Mouse (Mus musculus): ENCODE data around the gene Igsf9. TPM values are rescaled to one million over a fixed set of nuclear protein-coding genes. Genes with fewer than 3 reads are reported as not detected.

Igsf9 gene
- polyA plus RNA-seq, 1 experiment from 2014 or later, result 47.8 TPM

DNA sequence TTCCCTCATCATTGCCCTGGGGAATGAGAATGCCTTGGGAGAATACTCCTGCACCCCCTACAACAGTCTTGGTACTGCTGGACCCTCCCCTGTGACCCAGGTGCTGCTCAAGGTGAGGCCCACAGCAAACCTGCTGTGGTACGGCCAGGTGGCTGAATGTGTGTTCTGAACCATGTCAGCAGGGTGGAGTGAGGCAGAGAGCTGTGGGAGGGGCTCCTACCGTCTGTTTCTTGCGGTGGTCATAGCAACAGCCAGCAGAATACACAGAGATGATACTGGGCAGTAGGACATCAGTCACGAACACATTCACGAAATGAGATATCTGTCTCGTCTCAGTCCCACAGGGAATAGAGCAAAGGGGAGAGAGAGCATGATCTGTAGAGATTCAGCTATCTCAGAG lies 11.9 kb downstream of the Igsf9 start:
- H3K4me2 ChIP-seq (replicated peaks; ENCODE audit: low read depth, low read length), result no peak overlapping the region
- no peaks in the 10 kb centered on the region for H3K4me1 ChIP-seq (replicated peaks; ENCODE audit: control insufficient read depth, insufficient read depth, low read length)
- H3K27me3 ChIP-seq (ENCODE audit: control insufficient read depth, insufficient read depth, low read length), result no peaks in the 10 kb centered on the region; the same call in 1 of the 2 replicates
- WGBS, result 71% methylated on average over 6 of the region's 6 CpGs
- H3K9me3 ChIP-seq (ENCODE audit: control insufficient read depth, low read length), result no peaks in the 10 kb centered on the region
- H3K27ac ChIP-seq (ENCODE audit: low read depth, low read length), result no peak overlapping the region
- peaks cover 20% of the 10 kb centered on the region; the same call in 1 of the 2 replicates for H3K36me3 ChIP-seq (ENCODE audit: control insufficient read depth, insufficient read depth, low read length)
- no peak for ATAC-seq (ENCODE audit: low FRiP score)
- H3K9ac ChIP-seq (ENCODE audit: low read depth, low read length), result no peak overlapping the region
- no peak for DNase-seq (ENCODE audit: low spot score)
- no peak overlapping the region for H3K4me3 ChIP-seq (ENCODE audit: low read depth, low read length)

GRCm38 (mm10) chr1:172496030-172496429 lies 14.4 kb downstream of the Igsf9 start:
- Histone ChIP-seq H3K4me3 (ENCODE audit: low read depth, low read length) (no peak overlapping the region), H3K4me2 (replicated peaks; ENCODE audit: low read depth, low read length) (no peak overlapping the region), H3K27ac (ENCODE audit: low read depth, low read length) (no peak overlapping the region), H3K27me3 (ENCODE audit: control insufficient read depth, insufficient read depth, low read length) (peaks cover 10% of the 10 kb centered on the region), H3K9me3 (ENCODE audit: control insufficient read depth, low read length) (no peaks in the 10 kb centered on the region), H3K36me3 (ENCODE audit: control insufficient read depth, insufficient read depth, low read length) (peaks cover 20% of the 10 kb centered on the region; the same call in 1 of the 2 replicates), H3K9ac (ENCODE audit: low read depth, low read length) (no peak overlapping the region), H3K4me1 (replicated peaks; ENCODE audit: control insufficient read depth, insufficient read depth, low read length) (peaks cover 3% of the 10 kb centered on the region)
- WGBS, result 84% methylated on average over 17 of the region's 17 CpGs
- ATAC-seq (ENCODE audit: low FRiP score) (no peak), DNase-seq (ENCODE audit: low spot score) (no peak)

DNA sequence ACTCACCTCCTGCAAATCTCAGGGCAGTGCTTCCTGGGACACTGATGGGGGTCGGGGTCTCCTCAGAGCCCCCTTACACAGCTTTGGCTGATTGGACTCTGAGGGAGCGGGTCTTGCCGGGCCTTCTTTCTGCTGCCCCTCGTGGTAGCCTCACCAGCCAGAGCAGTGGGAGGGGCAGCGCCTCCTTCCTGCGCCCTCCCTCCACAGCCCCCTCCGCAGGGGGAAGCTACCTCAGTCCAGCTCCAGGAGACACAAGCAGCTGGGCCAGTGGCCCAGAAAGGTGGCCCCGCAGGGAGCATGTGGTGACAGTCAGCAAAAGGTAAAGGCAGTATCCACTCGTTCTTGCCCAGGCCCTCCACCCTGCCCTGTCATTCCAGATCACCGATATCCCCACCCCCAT lies 15.8 kb downstream of the Igsf9 start:
- WGBS, result 86% methylated on average over 10 of the region's 10 CpGs
- Histone ChIP-seq H3K36me3 (ENCODE audit: control insufficient read depth, insufficient read depth, low read length) (peaks cover 14% of the 10 kb centered on the region; the same call in 1 of the 2 replicates), H3K4me3 (ENCODE audit: low read depth, low read length) (no peak overlapping the region), H3K27me3 (ENCODE audit: control insufficient read depth, insufficient read depth, low read length) (peaks cover 18% of the 10 kb centered on the region), H3K4me1 (replicated peaks; ENCODE audit: control insufficient read depth, insufficient read depth, low read length) (peaks cover 8% of the 10 kb centered on the region), H3K27ac (ENCODE audit: low read depth, low read length) (no peak overlapping the region), H3K9me3 (ENCODE audit: control insufficient read depth, low read length) (no peaks in the 10 kb centered on the region), H3K9ac (ENCODE audit: low read depth, low read length) (no peak overlapping the region), H3K4me2 (replicated peaks; ENCODE audit: low read depth, low read length) (no peak overlapping the region)
- ATAC-seq (ENCODE audit: low FRiP score) (no peak), DNase-seq (ENCODE audit: low spot score) (no peak)

DNA sequence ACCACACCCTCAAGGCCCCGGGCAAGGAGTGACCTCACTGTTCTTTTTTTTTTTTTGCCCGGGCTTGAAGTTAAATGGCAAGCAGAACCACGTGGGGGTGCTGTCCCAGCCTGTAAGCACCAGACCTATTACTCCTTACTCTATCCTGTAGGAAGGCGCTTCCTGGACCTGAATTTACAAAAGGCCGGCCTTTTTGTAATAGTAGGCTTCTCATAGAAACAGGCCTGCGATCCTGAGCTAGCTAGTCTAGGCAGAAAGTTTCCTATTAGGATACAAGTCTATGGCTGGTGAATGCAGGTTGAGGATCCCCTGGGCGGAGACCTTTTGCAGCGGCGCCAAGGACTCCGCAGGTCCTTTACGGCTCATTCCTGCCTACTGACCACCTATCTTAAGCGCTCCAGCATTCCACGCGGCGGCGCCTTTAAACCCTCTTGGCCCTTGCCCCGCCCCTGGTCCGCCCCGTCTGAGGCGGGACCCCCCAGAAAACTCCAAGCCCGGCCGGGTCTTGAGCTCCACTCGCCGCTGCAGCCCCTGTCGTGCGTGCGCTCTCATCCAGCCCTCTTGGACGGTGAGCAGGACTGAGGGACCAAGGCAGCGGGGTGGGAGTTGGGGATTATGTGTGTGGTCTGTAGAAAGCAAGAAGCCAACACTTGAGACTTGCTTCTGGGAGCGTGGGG lies 18.3 kb downstream of the Igsf9 start, which contains the start of gene Tagln2:
Gene Tagln2 (plus strand): TSS at position 283 of the 677 bp plus-strand sequence.
- peaks cover 12% of the 10 kb centered on the region; the same call in 1 of the 2 replicates for H3K36me3 ChIP-seq (ENCODE audit: control insufficient read depth, insufficient read depth, low read length)

GRCm38 (mm10) chr1:172500451-172501370 lies 19.1 kb downstream of the Igsf9 start:
- Histone ChIP-seq H3K27ac (ENCODE audit: low read depth, low read length) (no peak overlapping the region), H3K4me2 (replicated peaks; ENCODE audit: low read depth, low read length) (peak overlapping the region; percentile 64), H3K36me3 (ENCODE audit: control insufficient read depth, insufficient read depth, low read length) (peaks cover 9% of the 10 kb centered on the region; the same call in 1 of the 2 replicates), H3K9me3 (ENCODE audit: control insufficient read depth, low read length) (no peaks in the 10 kb centered on the region), H3K9ac (ENCODE audit: low read depth, low read length) (peak overlapping the region; percentile 50), H3K4me3 (ENCODE audit: low read depth, low read length) (peak overlapping the region; percentile 24), H3K27me3 (ENCODE audit: control insufficient read depth, insufficient read depth, low read length) (peaks cover 18% of the 10 kb centered on the region), H3K4me1 (replicated peaks; ENCODE audit: control insufficient read depth, insufficient read depth, low read length) (peaks cover 13% of the 10 kb centered on the region)
- ATAC-seq (ENCODE audit: low FRiP score) (peak; percentile 14), DNase-seq (ENCODE audit: low spot score) (peak; percentile 45)
- 2% methylated on average over 56 of the region's 56 CpGs for WGBS

More for the DNA sequence above, 18.3 kb downstream of the Igsf9 start, which contains the start of gene Tagln2:
- H3K27ac ChIP-seq (ENCODE audit: low read depth, low read length), result no peak within 1 kb of the TSS
- no peaks in the 10 kb centered on the region for H3K9me3 ChIP-seq (ENCODE audit: control insufficient read depth, low read length)
- ATAC-seq (ENCODE audit: low FRiP score) (peak; percentile 46), DNase-seq (ENCODE audit: low spot score) (peak; percentile 72)
- H3K4me2 ChIP-seq (replicated peaks; ENCODE audit: low read depth, low read length), result peak within 1 kb of the TSS; percentile 64
- peaks cover 18% of the 10 kb centered on the region for H3K27me3 ChIP-seq (ENCODE audit: control insufficient read depth, insufficient read depth, low read length)
- H3K9ac ChIP-seq (ENCODE audit: low read depth, low read length), result peak within 1 kb of the TSS; percentile 50
- WGBS, result 3% methylated on average over 30 of the region's 30 CpGs
- H3K4me1 ChIP-seq (replicated peaks; ENCODE audit: control insufficient read depth, insufficient read depth, low read length), result peaks cover 13% of the 10 kb centered on the region
- H3K4me3 ChIP-seq (ENCODE audit: low read depth, low read length), result peak within 1 kb of the TSS; percentile 24

DNA sequence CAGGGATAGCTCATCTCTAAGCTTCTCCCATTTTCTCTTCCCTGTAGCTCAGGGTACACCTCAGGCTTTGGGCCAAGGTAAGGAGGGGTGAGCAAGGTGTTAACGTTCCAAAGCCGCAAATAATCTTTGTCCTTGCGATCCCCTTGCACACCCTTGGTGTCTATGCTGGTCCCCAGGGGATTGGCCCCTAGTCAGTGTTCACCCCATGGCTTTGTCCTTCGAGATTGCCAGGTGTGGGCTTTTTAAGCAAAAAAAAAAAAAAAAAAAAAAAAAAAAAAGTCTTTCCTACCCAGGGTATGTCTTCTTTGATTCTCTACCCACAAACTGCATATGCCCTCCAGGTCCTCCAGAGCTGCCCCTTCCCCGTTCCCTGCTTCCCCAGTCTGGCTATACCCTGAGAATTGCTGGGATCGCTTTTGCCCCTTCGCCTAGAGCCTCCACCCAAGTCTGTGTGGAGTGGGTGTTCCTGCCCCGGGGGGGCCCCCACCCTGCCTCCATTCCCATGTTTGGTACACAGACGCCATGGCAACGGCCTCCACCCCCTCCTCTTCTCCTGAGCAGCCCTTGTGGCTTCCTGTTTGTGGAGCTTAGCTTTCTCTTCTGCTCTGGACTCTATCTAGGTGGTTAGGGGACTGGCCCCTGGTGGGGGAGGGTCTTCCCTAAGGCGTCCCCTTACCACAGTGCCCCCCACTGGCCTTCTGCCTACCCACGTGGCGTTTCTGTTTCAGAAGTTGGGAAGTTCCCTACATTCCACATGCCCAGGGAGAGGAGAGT lies 20.0 kb downstream of the Igsf9 start:
- Histone ChIP-seq H3K4me3 (ENCODE audit: low read depth, low read length) (peak overlapping the region; percentile 24), H3K4me2 (replicated peaks; ENCODE audit: low read depth, low read length) (peak overlapping the region; percentile 64; the same call in 1 of the 2 replicates), H3K27me3 (ENCODE audit: control insufficient read depth, insufficient read depth, low read length) (peaks cover 18% of the 10 kb centered on the region), H3K27ac (ENCODE audit: low read depth, low read length) (no peak overlapping the region), H3K36me3 (ENCODE audit: control insufficient read depth, insufficient read depth, low read length) (0 out of 2 replicates have a peak, but pooled peaks cover 3% of the 10 kb centered on the region), H3K9me3 (ENCODE audit: control insufficient read depth, low read length) (no peaks in the 10 kb centered on the region), H3K9ac (ENCODE audit: low read depth, low read length) (no peak overlapping the region; the same call in 1 of the 2 replicates), H3K4me1 (replicated peaks; ENCODE audit: control insufficient read depth, insufficient read depth, low read length) (peaks cover 13% of the 10 kb centered on the region)
- 31% methylated on average over 13 of the region's 13 CpGs for whole genome bisulfite sequencing
- ATAC-seq (ENCODE audit: low FRiP score) (peak; percentile 15; the same call in 1 of the 2 replicates), DNase-seq (ENCODE audit: low spot score) (peak; percentile 32)

DNA sequence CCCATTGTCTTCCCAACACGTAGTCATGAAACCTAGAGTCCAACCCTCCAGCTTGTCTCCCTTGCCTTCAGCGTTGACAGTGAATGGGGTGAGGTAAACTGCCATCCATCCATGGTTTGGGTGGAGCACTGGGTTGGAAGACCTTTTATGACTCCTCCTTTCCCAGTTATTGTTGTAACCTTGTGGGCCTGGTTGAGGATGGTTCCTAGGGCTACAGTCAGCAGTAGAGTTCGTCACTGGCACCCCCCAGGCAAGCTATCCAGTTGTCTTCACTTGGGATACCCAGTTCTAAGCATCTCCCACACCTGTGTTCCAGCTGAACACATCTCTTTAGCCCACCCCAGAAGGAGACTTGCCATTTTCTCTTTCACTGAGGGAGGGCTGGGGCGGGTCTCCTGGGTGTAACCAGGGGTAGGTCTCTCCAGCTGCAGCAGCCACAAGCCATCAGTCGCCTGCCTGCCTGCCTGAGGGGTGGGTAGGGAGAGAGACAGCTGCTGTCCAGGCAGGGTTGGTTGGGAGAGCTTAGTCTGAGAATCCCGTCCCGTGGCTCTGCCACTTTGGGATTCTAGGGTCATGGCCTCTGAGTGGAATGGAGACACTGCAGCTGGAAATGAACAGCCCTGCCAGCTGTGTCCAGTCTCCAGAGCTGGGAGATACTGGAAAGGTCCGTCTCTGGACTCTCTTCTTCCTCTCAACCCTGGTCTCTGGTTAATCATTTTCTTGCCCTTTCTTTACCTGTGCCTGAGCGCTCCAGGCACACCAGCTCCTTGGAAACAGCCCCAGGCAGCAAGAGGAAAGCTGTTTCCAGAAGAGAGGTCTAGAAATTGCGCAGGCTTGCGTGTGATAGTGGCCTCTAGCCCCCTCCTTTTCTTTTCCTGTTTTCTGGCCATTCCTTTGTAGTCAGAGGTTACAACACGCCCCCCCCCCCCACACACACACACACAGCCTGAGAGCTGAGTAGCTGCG lies 20.8 kb downstream of the Igsf9 start:
- Histone ChIP-seq H3K4me3 (ENCODE audit: low read depth, low read length) (no peak overlapping the region), H3K9ac (ENCODE audit: low read depth, low read length) (no peak overlapping the region), H3K36me3 (ENCODE audit: control insufficient read depth, insufficient read depth, low read length) (0 out of 2 replicates have a peak, but pooled peaks cover 3% of the 10 kb centered on the region), H3K27ac (ENCODE audit: low read depth, low read length) (no peak overlapping the region), H3K9me3 (ENCODE audit: control insufficient read depth, low read length) (no peaks in the 10 kb centered on the region), H3K4me2 (replicated peaks; ENCODE audit: low read depth, low read length) (no peak overlapping the region), H3K27me3 (ENCODE audit: control insufficient read depth, insufficient read depth, low read length) (peaks cover 18% of the 10 kb centered on the region), H3K4me1 (replicated peaks; ENCODE audit: control insufficient read depth, insufficient read depth, low read length) (peaks cover 13% of the 10 kb centered on the region)
- DNase-seq (ENCODE audit: low spot score) (no peak), ATAC-seq (ENCODE audit: low FRiP score) (peak; percentile 10; the same call in 1 of the 2 replicates)
- WGBS, result 20% methylated on average over 13 of the region's 13 CpGs

Measured in hindbrain, embryonic 11.5 days (tissue).